Mouse (Mus musculus) ES-E14 (cell line): ENCODE results near the gene Grm1. TPM values are rescaled to one million over a fixed set of nuclear protein-coding genes. Genes with fewer than 3 reads are reported as not detected.

Experiments used
- DNase-seq: peaks from one replicate; pipeline ENCODE4 v3.0.0-alpha.2; 2013; ENCODE audit warnings: low read depth, low spot score
- H3K27ac ChIP-seq: 2 replicates; pipeline ENCODE4 v1.5.1; 2012; ENCODE audit warnings: low read depth, mild to moderate bottlenecking, low read length, moderate library complexity, mixed read lengths; ENCODE audit not compliant: poor library complexity, insufficient read depth, severe bottlenecking
- H3K36me3 ChIP-seq: 2 replicates; pipeline ENCODE4 v1.6.1; 2012; ENCODE audit warnings: mild to moderate bottlenecking, low read length, moderate library complexity, mixed read lengths; ENCODE audit not compliant: control insufficient read depth, poor library complexity, insufficient read depth, severe bottlenecking
- H3K4me1 ChIP-seq, 2 experiments: fragments of 150-350 bp in 1 of 2; sonication (generic) in 1 of 2; 2 replicates each; pipeline ENCODE4 v1.6.1; 2012; ENCODE audit warnings: low read length in 2 of 2, mild to moderate bottlenecking in 1 of 2, mixed read lengths in 1 of 2; ENCODE audit not compliant: control insufficient read depth in 2 of 2, insufficient read depth in 2 of 2, poor library complexity in 1 of 2
- H3K4me3 ChIP-seq, 2 experiments: fragments of 150-350 bp in 1 of 2; sonication (generic) in 1 of 2; 2 replicates each; pipeline ENCODE4 v1.5.1; 2012; ENCODE audit warnings: low read length in 2 of 2, low read depth in 1 of 2, mild to moderate bottlenecking in 1 of 2, mixed read lengths in 1 of 2; ENCODE audit not compliant: insufficient read depth in 1 of 2, poor library complexity in 1 of 2, severe bottlenecking in 1 of 2
- H3K9ac ChIP-seq: 2 replicates; pipeline ENCODE4 v1.6.1; 2012; ENCODE audit warnings: low read depth, mild to moderate bottlenecking, low read length, mixed read lengths; ENCODE audit not compliant: poor library complexity, insufficient read depth, severe bottlenecking
- H3K9me3 ChIP-seq: fragments of 150-350 bp; sonication (generic); 2 replicates; pipeline ENCODE4 v1.6.1; 2012; ENCODE audit warnings: low read depth, mild to moderate bottlenecking, low read length; ENCODE audit not compliant: control insufficient read depth, insufficient read depth
- CHD2 ChIP-seq: IDR thresholded peaks from 2 replicates; pipeline ENCODE4 v1.6.1; 2014; ENCODE audit warnings: mild to moderate bottlenecking, low read depth, low read length, inconsistent platforms
- HCFC1 ChIP-seq: IDR thresholded peaks from 2 replicates; pipeline ENCODE4 v1.6.1; 2012; ENCODE audit warnings: low read length, inconsistent platforms, borderline replicate concordance; ENCODE audit not compliant: insufficient read depth
- MAFK ChIP-seq: IDR thresholded peaks from 2 replicates; pipeline ENCODE4 v1.6.1; 2014; ENCODE audit warnings: mild to moderate bottlenecking, low read depth, low read length, inconsistent platforms; ENCODE audit not compliant: insufficient read depth
- ZC3H11A ChIP-seq: IDR thresholded peaks from 2 replicates; pipeline ENCODE4 v1.6.1; 2012; ENCODE audit warnings: low read depth, mild to moderate bottlenecking, inconsistent platforms, low read length, borderline replicate concordance
- ZNF384 ChIP-seq: IDR thresholded peaks from 2 replicates; pipeline ENCODE4 v1.6.1; 2012; ENCODE audit warnings: low read depth, low read length, inconsistent platforms
- in situ Hi-C, 2 experiments: fragments of 600-800 bp; cut with MboI; formaldehyde crosslinking; loops; one replicate each; pipeline ENCODE4 v1.15.1; 2025; ENCODE audit warnings: low sequenced_read_pairs in 2 of 2, inconsistent platforms in 1 of 2; ENCODE audit not compliant: unreplicated experiment in 2 of 2
- total RNA-seq: library from RNA; depleted of rRNA; stranded (reverse); fragments of 300-350 nt; gene quantifications from 2 replicates; pipeline ENCODE4 v1.2.3, GENCODE M21; 2012

The Grm1 gene
- total RNA-seq, 1 experiment: not detected

DNA sequence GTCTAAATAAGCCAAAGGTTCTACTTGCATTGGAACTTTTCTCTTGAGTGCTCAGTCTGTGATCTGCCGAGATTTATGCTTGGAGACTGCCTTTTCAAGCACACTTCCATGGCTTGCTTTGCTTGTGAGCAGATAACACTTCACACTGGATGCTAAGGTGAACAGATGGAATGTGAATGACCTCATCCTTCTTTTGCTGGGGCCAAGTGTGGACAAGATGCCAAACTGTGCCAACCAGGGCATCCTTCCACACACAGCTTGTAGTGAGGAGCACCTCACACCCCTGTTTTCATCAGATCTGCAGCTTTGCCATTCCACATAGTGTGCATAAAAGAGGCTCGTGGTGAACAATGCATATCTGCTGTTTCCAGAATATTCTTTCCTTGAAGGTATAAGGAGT is 371.3 kb downstream of the Grm1 start:
- in situ Hi-C loops: no loop called here
- Histone ChIP-seq H3K9me3 (no peaks in the 10 kb centered on the region), H3K36me3 (no peaks in the 10 kb centered on the region), H3K9ac (no peak overlapping the region), H3K4me1 (no peaks in the 10 kb centered on the region), H3K4me3 (no peak overlapping the region), H3K27ac (no peak overlapping the region)
- TF ChIP-seq HCFC1 (no peak), ZNF384 (no peak), CHD2 (no peak), MAFK (no peak), ZC3H11A (no peak)
- no peak for DNase-seq

DNA sequence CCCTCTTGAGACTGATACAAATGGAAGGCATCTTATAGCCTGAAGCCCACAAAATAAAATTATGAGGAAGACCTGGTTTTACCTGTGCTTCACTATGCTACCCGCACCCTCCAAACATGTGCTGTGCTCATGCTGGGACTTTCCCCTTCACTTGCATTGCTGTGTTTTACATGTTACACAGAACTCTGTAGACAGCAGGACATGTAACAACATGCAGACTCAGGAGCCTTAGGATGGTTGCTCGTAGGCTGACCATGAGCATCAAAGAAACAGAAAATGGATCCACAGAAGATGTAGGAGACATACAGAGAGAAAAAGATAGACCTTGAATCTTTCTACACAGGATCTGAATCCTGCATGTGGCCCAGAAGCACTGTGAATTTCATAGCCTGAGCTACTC is 371.8 kb downstream of the Grm1 start:
- Histone ChIP-seq H3K36me3 (no peaks in the 10 kb centered on the region), H3K27ac (no peak overlapping the region), H3K9me3 (no peaks in the 10 kb centered on the region), H3K9ac (no peak overlapping the region), H3K4me1 (no peaks in the 10 kb centered on the region), H3K4me3 (no peak overlapping the region)
- no peak for TF ChIP-seq ZNF384
- in situ Hi-C loops: no loop called here
- no peak for DNase-seq

DNA sequence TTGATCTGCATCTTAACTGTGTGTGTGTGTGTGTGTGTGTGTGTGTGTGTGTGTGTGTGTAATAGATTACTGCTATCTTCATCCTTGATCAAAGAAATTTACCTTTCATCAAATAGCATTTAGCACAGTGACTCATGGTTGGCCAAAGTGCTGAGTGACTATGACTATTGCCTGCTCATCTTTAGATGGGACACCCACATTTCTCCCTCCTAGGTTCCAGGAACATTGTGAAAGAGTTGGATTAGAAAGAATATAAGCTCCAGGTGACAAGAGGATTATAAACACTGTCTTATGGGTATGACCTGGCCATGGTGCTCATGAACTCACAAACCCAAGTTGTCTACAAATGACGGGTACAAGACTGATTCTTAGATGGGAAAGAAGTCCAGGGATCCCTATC is 374.1 kb downstream of the Grm1 start:
- Histone ChIP-seq H3K4me3 (no peak overlapping the region), H3K9me3 (no peaks in the 10 kb centered on the region), H3K27ac (no peak overlapping the region), H3K9ac (no peak overlapping the region), H3K4me1 (no peaks in the 10 kb centered on the region), H3K36me3 (no peaks in the 10 kb centered on the region)
- TF ChIP-seq ZC3H11A: no peak
- TF ChIP-seq CHD2: no peak
- TF ChIP-seq ZNF384: no peak
- no peak for TF ChIP-seq HCFC1
- TF ChIP-seq MAFK: no peak
- DNase-seq: no peak
- in situ Hi-C loops: no loop called here

DNA sequence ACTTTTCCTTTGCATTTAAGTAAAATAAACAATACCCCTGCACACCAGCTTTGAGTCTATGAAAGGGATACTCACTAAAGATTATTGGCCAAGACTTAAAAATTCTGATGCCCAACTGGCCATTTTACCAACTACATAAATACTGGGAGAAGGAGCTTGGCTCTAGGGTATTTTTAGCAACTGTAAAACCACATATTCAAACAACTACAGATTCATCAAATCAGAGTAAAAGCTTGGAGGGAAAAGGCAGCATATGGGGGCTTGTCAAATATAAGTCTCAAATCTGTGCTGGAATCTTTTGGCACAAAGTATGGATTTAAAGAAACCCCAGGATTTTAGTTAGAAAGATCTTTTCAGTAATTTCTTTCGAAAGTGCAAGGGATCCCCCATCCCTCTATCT is 380.8 kb downstream of the Grm1 start:
- H3K36me3 ChIP-seq: no peaks in the 10 kb centered on the region
- TF ChIP-seq ZNF384: no peak
- no peak for TF ChIP-seq MAFK
- no peak for TF ChIP-seq CHD2
- TF ChIP-seq HCFC1: no peak
- TF ChIP-seq ZC3H11A: no peak
- no peaks in the 10 kb centered on the region for H3K4me1 ChIP-seq
- no peak overlapping the region for H3K27ac ChIP-seq
- in situ Hi-C loops: no loop called here
- H3K9me3 ChIP-seq: no peaks in the 10 kb centered on the region
- no peak overlapping the region for H3K9ac ChIP-seq
- no peak for DNase-seq
- no peak overlapping the region for H3K4me3 ChIP-seq

DNA sequence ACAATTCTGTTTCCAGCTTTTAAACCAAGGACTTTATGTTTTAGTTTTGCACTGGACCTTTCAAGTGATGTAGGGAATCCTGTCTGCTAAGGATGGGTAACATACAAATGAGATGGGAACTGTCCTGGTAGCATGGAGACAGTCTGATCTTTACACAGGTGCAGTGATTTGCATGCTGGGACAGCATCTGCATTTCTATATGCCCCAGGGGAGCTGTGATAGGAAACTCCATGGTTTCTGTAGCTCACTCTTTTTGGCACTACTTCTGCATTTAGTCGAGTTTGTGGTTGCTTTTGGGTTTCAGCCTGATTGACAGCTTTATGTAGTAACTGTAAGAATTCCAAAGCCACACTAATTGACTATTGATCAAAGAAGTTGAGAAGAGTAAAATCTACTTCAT is 381.3 kb downstream of the Grm1 start:
- TF ChIP-seq CHD2 (no peak), HCFC1 (no peak), ZC3H11A (no peak), ZNF384 (no peak), MAFK (no peak)
- in situ Hi-C loops: no loop called here
- Histone ChIP-seq H3K9me3 (no peaks in the 10 kb centered on the region), H3K4me1 (no peaks in the 10 kb centered on the region), H3K36me3 (no peaks in the 10 kb centered on the region), H3K4me3 (no peak overlapping the region), H3K9ac (no peak overlapping the region), H3K27ac (no peak overlapping the region)
- no peak for DNase-seq
